Mouse (Mus musculus) forebrain, postnatal 0 days (tissue): Measurements from ENCODE around the gene Sbf2. TPM values are rescaled to one million over a fixed set of nuclear protein-coding genes. Genes with fewer than 3 reads are reported as not detected.

Experiments used
- ATAC-seq: fragments of 200-750 bp; cut with Nextera tagmentation; 2 replicates; pipeline ENCODE4 v1.8.0; 2017; ENCODE audit warnings: mild to moderate bottlenecking, moderate library complexity
- DNase-seq: peaks from one replicate; pipeline ENCODE4 v3.0.0-alpha.2; 2015
- H3K27ac ChIP-seq: fragments of 300-500 bp; sonication (generic); 2 replicates; pipeline ENCODE4 v1.5.1; 2014; ENCODE audit warnings: low read depth, mild to moderate bottlenecking, antibody characterized with exemption, low read length, moderate library complexity, mixed read lengths
- H3K27me3 ChIP-seq: fragments of 300-500 bp; sonication (generic); 2 replicates; pipeline ENCODE4 v1.6.1; 2014; ENCODE audit warnings: mild to moderate bottlenecking, low read length, mixed read lengths; ENCODE audit not compliant: insufficient read depth
- H3K36me3 ChIP-seq: fragments of 300-500 bp; sonication (generic); 2 replicates; pipeline ENCODE4 v1.6.1; 2014; ENCODE audit warnings: mild to moderate bottlenecking, moderate library complexity; ENCODE audit not compliant: insufficient read depth
- H3K4me1 ChIP-seq: fragments of 300-500 bp; sonication (generic); 2 replicates; pipeline ENCODE4 v1.6.1; 2014; ENCODE audit warnings: antibody characterized with exemption; ENCODE audit not compliant: insufficient read depth
- H3K4me2 ChIP-seq: fragments of 300-500 bp; sonication (generic); 2 replicates; pipeline ENCODE4 v1.6.1; 2014; ENCODE audit warnings: low read depth, mild to moderate bottlenecking, moderate library complexity
- H3K4me3 ChIP-seq: fragments of 300-500 bp; sonication (generic); 2 replicates; pipeline ENCODE4 v1.5.1; 2014; ENCODE audit warnings: low read depth, low read length, mixed read lengths
- H3K9ac ChIP-seq: fragments of 300-500 bp; sonication (generic); 2 replicates; pipeline ENCODE4 v1.6.1; 2014; ENCODE audit warnings: mild to moderate bottlenecking
- H3K9me3 ChIP-seq: fragments of 300-500 bp; sonication (generic); 2 replicates; pipeline ENCODE4 v1.6.1; 2016; ENCODE audit warnings: low read length
- CTCF ChIP-seq: sonication (generic); IDR thresholded peaks from 2 replicates; pipeline ENCODE4 v1.5.1; 2016; ENCODE audit warnings: antibody characterized with exemption, control low read depth, low read depth
- WGBS: fragments of 180-500 bp; shearing (Covaris S2); extraction: QIAGEN DNeasy Blood & Tissue Kit; methylation state at CpG from one replicate; pipeline ENCODE4 v1.1.7; 2014; 5-methylcytosine and 5-hydroxymethylcytosine counted together
- polyA plus RNA-seq: library from polyadenylated mRNA; unstranded; fragments of >200 nt; fragmentation: Nextera tagmentation; extraction: Ambion mirVana; gene quantifications from 2 replicates; pipeline ENCODE4 v1.2.1, GENCODE M21; 2015
- total RNA-seq: library from RNA; depleted of rRNA; stranded (reverse); fragments of >200 nt; gene quantifications from 2 replicates; pipeline ENCODE4 v1.2.3, GENCODE M21; 2014

The Sbf2 gene
- total and polyA plus RNA-seq, 2 experiments from 2014 or later: 43.3 to 88.3 TPM

GRCm38 (mm10) chr7:110337601-110338000 lies 277.1 kb downstream of the Sbf2 start:
- H3K27ac ChIP-seq: no peak overlapping the region
- TF ChIP-seq CTCF: no peak
- no peak for DNase-seq
- no peak overlapping the region for H3K9ac ChIP-seq
- 79% methylated on average over 4 of the region's 4 CpGs for WGBS
- peaks cover 53% of the 10 kb centered on the region for H3K36me3 ChIP-seq
- H3K27me3 ChIP-seq: no peaks in the 10 kb centered on the region
- no peak overlapping the region for H3K4me2 ChIP-seq
- H3K4me1 ChIP-seq: no peaks in the 10 kb centered on the region
- ATAC-seq: no peak
- H3K4me3 ChIP-seq: no peak overlapping the region
- H3K9me3 ChIP-seq: no peaks in the 10 kb centered on the region

DNA sequence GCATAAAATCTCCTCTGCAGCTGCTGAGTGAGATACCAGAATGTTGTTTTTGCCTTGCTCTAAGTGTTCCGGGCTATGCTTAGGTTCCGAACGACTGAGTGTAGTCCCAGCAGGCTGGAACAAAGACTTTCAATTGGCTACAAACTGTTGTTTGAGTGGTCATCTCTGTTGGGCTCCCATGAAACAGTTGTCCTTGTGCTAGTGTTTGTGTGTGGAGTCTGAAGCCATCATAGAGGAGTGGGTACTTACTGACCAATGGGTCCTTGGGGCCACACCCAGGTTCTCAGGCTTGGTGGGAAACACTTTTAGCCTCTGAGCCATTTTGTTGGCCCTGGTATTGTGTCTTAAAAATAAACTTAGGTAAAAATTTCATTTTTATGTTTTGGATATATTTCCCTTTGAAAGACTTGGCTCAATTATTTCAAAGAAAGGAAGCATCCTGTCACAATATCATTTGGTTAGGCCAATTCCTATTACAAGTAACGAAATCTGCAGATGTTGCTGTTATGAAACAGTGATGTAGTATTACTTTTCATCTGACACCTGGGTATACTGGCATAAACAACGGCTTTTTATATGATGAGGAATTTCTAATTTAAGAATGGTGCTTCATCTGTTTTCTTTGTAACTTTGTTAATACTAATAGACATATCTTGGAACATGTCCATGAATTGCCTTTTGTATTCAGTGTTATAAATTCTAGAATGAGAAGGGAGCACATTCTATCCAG lies 289.2 kb downstream of the Sbf2 start:
- no peak for ATAC-seq

DNA sequence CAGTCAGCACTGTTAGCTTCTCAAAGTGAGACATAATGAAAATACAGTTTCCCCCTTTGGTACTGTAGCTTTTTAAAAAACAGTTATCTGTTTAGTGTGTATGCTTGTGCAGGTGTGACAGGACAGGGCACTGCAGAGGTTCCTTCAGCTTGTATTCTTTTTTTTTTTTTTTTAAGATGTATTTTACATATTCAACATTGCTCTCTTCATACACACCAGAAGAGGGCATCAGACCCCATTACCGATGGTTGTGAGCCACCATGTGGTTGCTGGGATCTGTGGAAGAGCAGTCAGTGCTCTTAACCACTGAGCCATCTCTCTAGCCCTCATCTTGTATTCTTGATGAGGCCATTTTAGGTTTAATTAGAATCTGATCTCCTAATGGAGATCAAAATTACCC lies 289.9 kb downstream of the Sbf2 start:
- ATAC-seq: no peak
- H3K27ac ChIP-seq: no peak overlapping the region
- no peaks in the 10 kb centered on the region for H3K27me3 ChIP-seq
- no peak overlapping the region for H3K4me2 ChIP-seq
- H3K4me3 ChIP-seq: no peak overlapping the region
- no peaks in the 10 kb centered on the region for H3K4me1 ChIP-seq
- DNase-seq: no peak
- no peak overlapping the region for H3K9ac ChIP-seq
- H3K36me3 ChIP-seq: peaks cover 79% of the 10 kb centered on the region
- TF ChIP-seq CTCF: no peak
- no peaks in the 10 kb centered on the region for H3K9me3 ChIP-seq
- WGBS: 94% methylated on average over 1 of the region's 1 CpGs

More for the DNA sequence above, 289.2 kb downstream of the Sbf2 start:
- WGBS: 92% methylated on average over 5 of the region's 5 CpGs
- Histone ChIP-seq H3K4me1 (no peaks in the 10 kb centered on the region), H3K36me3 (peaks cover 74% of the 10 kb centered on the region), H3K9me3 (no peaks in the 10 kb centered on the region), H3K9ac (no peak overlapping the region), H3K27ac (no peak overlapping the region), H3K4me2 (no peak overlapping the region), H3K27me3 (no peaks in the 10 kb centered on the region), H3K4me3 (no peak overlapping the region)
- no peak for TF ChIP-seq CTCF
- no peak for DNase-seq

GRCm38 (mm10) chr7:110321106-110321505 lies 293.6 kb downstream of the Sbf2 start:
- H3K4me2 ChIP-seq: no peak overlapping the region
- WGBS: 57% methylated on average over 5 of the region's 5 CpGs
- H3K27me3 ChIP-seq: no peaks in the 10 kb centered on the region
- TF ChIP-seq CTCF: no peak
- peaks cover 54% of the 10 kb centered on the region for H3K36me3 ChIP-seq
- no peaks in the 10 kb centered on the region for H3K9me3 ChIP-seq
- no peak overlapping the region for H3K9ac ChIP-seq
- peak; percentile 29; the same call in 1 of the 2 replicates for ATAC-seq
- no peak for DNase-seq
- H3K4me1 ChIP-seq: no peaks in the 10 kb centered on the region
- H3K4me3 ChIP-seq: no peak overlapping the region
- H3K27ac ChIP-seq: no peak overlapping the region

- peaks cover 54% of the 10 kb centered on the region for H3K36me3 ChIP-seq
- no peaks in the 10 kb centered on the region for H3K27me3 ChIP-seq
- no peak overlapping the region for H3K4me3 ChIP-seq
- H3K27ac ChIP-seq: no peak overlapping the region
- H3K9ac ChIP-seq: no peak overlapping the region
- 83% methylated on average over 6 of the region's 6 CpGs for WGBS
- DNase-seq (no peak), ATAC-seq (no peak)
- TF ChIP-seq CTCF: no peak
- no peaks in the 10 kb centered on the region for H3K4me1 ChIP-seq
- no peaks in the 10 kb centered on the region for H3K9me3 ChIP-seq
- H3K4me2 ChIP-seq: no peak overlapping the region
Measured at GRCm38 (mm10) chr7:110318971-110319519, 295.7 kb downstream of the Sbf2 start.

DNA sequence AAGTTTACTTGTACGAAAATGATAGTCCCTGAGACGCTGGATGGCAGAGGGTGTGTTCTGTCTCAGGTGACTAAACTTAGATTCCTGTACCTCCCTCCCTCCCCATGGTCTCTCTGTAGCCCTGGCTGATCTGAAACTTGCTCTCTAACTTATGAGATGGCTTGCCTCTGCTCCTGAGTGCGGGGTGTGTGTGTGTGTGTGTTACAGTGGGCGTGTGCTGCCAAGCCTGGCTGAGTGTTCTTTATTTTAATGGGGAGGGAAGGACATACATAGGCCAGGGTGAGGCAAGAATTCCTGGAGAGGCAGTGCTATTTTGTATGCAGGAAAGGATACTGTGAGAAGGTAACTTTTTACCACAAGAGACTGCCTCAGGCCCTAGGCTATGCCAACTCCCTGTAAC lies 297.3 kb downstream of the Sbf2 start:
- Histone ChIP-seq H3K9me3 (no peaks in the 10 kb centered on the region), H3K27me3 (no peaks in the 10 kb centered on the region), H3K4me3 (no peak overlapping the region), H3K36me3 (peaks cover 55% of the 10 kb centered on the region), H3K4me1 (no peaks in the 10 kb centered on the region), H3K4me2 (no peak overlapping the region), H3K9ac (no peak overlapping the region), H3K27ac (no peak overlapping the region)
- TF ChIP-seq CTCF: no peak
- DNase-seq (no peak), ATAC-seq (no peak)
- WGBS: 94% methylated on average over 4 of the region's 4 CpGs

DNA sequence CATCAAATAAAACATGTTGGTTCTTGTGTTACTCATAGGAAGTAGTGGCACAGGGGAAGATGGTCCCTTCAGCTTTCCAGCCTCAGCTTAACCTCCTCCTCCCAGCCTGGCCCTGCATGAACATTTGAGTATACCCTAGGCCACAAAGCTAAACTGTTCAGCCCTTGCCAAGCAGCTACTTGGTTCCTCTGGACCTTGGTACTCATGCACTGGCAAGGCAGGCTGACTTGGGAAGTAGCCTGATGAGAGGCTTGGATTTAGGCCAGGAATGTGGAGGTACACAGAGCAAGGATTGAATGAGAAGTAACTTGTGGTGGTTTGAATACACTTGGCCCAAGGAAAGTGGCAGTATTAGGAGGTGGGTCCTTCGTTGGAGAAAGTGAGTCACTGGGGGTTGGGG lies 299.4 kb downstream of the Sbf2 start:
- TF ChIP-seq CTCF: no peak
- 81% methylated on average over 1 of the region's 1 CpGs for WGBS
- Histone ChIP-seq H3K4me2 (no peak overlapping the region), H3K27ac (no peak overlapping the region), H3K9ac (no peak overlapping the region), H3K27me3 (no peaks in the 10 kb centered on the region), H3K36me3 (peaks cover 67% of the 10 kb centered on the region), H3K9me3 (no peaks in the 10 kb centered on the region), H3K4me3 (no peak overlapping the region), H3K4me1 (no peaks in the 10 kb centered on the region)
- DNase-seq (no peak), ATAC-seq (no peak)
